Mouse (Mus musculus) right cerebral cortex, postnatal 4 days (tissue): Measurements from ENCODE around the gene Ppfibp2.

Experiments
- DNase-seq: peaks from one replicate; pipeline ENCODE4 v3.0.0-alpha.2; 2022

The Ppfibp2 gene

GRCm38 (mm10) chr7:107594857-107595402, at the start of gene Ppfibp2:
Ppfibp2 (plus strand) TSS chr7:107595207.
- peak; percentile 74 for DNase-seq

GRCm38 (mm10) chr7:107547872-107548271, 47.1 kb upstream of the Ppfibp2 start:
- no peak for DNase-seq

GRCm38 (mm10) chr7:107553461-107553860, 41.5 kb upstream of the Ppfibp2 start:
- DNase-seq: no peak

GRCm38 (mm10) chr7:107555906-107556305, 39.1 kb upstream of the Ppfibp2 start:
- DNase-seq: peak; percentile 18

- DNase-seq: no peak
Observed at GRCm38 (mm10) chr7:107560675-107561074, 34.3 kb upstream of the Ppfibp2 start.

GRCm38 (mm10) chr7:107561584-107561983, 33.4 kb upstream of the Ppfibp2 start:
- no peak for DNase-seq

- no peak for DNase-seq
Observed at GRCm38 (mm10) chr7:107563727-107564126, 31.3 kb upstream of the Ppfibp2 start.

GRCm38 (mm10) chr7:107567261-107567671, 27.7 kb upstream of the Ppfibp2 start, which contains the start of gene Olfml1:
Olfml1 (plus strand) TSS chr7:107567446.
- DNase-seq: no peak

GRCm38 (mm10) chr7:107567674-107568073, 27.3 kb upstream of the Ppfibp2 start:
- no peak for DNase-seq

GRCm38 (mm10) chr7:107568971-107569370, 26.0 kb upstream of the Ppfibp2 start:
- DNase-seq: no peak

- DNase-seq: no peak
Observed at GRCm38 (mm10) chr7:107573856-107574255, 21.2 kb upstream of the Ppfibp2 start.

GRCm38 (mm10) chr7:107574276-107574675, 20.7 kb upstream of the Ppfibp2 start:
- no peak for DNase-seq

GRCm38 (mm10) chr7:107592641-107593040, 2.4 kb upstream of the Ppfibp2 start:
- no peak for DNase-seq

- no peak for DNase-seq
Observed at GRCm38 (mm10) chr7:107593904-107594303, 1.1 kb upstream of the Ppfibp2 start.

GRCm38 (mm10) chr7:107594325-107594856, 616 bp upstream of the Ppfibp2 start:
- DNase-seq: peak; percentile 52

GRCm38 (mm10) chr7:107595426-107595825, 419 bp downstream of the Ppfibp2 start:
- no peak for DNase-seq

GRCm38 (mm10) chr7:107596753-107597152, 1.7 kb downstream of the Ppfibp2 start:
- DNase-seq: no peak

- no peak for DNase-seq
Observed at GRCm38 (mm10) chr7:107597956-107598355, 2.9 kb downstream of the Ppfibp2 start.

GRCm38 (mm10) chr7:107600651-107601050, 5.6 kb downstream of the Ppfibp2 start:
- no peak for DNase-seq

GRCm38 (mm10) chr7:107602505-107602904, 7.5 kb downstream of the Ppfibp2 start:
- no peak for DNase-seq

- no peak for DNase-seq
Observed at GRCm38 (mm10) chr7:107602913-107603312, 7.9 kb downstream of the Ppfibp2 start.

- DNase-seq: no peak
Observed at GRCm38 (mm10) chr7:107607766-107608165, 12.8 kb downstream of the Ppfibp2 start.

- DNase-seq: no peak
Observed at GRCm38 (mm10) chr7:107609622-107610255, 14.7 kb downstream of the Ppfibp2 start.

GRCm38 (mm10) chr7:107610880-107611279, 15.9 kb downstream of the Ppfibp2 start:
- DNase-seq: no peak
